Mouse (Mus musculus) forebrain, embryonic 14.5 days (tissue): ENCODE results near the gene Gm21188. TPM values are rescaled to one million over a fixed set of nuclear protein-coding genes. Genes with fewer than 3 reads are reported as not detected.
"Not testable (repeated sequence)": the region's sequence is repeated elsewhere in the genome, so short reads cannot be mapped to it uniquely, and the experiment has no call there.

Experiments
- ATAC-seq: fragments of 200-750 bp; cut with Nextera tagmentation; 2 replicates; pipeline ENCODE4 v1.8.0; 2017; ENCODE audit warnings: mild to moderate bottlenecking, moderate library complexity
- DNase-seq: peaks from one replicate; pipeline ENCODE4 v3.0.0-alpha.2; 2015; ENCODE audit warnings: low spot score
- H3K27ac ChIP-seq: fragments of 300-500 bp; sonication (generic); 2 replicates; pipeline ENCODE4 v1.5.1; 2014; ENCODE audit warnings: low read depth, mild to moderate bottlenecking, control low read depth, low read length, moderate library complexity
- H3K27me3 ChIP-seq: fragments of 300-500 bp; sonication (generic); replicated peaks from 2 replicates; pipeline ENCODE4 v1.6.1; 2014; ENCODE audit warnings: low read length, control low read depth, mixed read lengths; ENCODE audit not compliant: control insufficient read depth, insufficient read depth
- H3K36me3 ChIP-seq: fragments of 300-500 bp; sonication (generic); 2 replicates; pipeline ENCODE4 v1.6.1; 2014; ENCODE audit warnings: low read length, control low read depth; ENCODE audit not compliant: control insufficient read depth, insufficient read depth
- H3K4me1 ChIP-seq: fragments of 300-500 bp; sonication (generic); 2 replicates; pipeline ENCODE4 v1.6.1; 2014; ENCODE audit warnings: antibody characterized with exemption, low read length, control low read depth; ENCODE audit not compliant: control insufficient read depth, insufficient read depth
- H3K4me2 ChIP-seq: fragments of 300-500 bp; sonication (generic); 2 replicates; pipeline ENCODE4 v1.6.1; 2014; ENCODE audit warnings: mild to moderate bottlenecking, control low read depth, low read length
- H3K4me3 ChIP-seq: fragments of 300-500 bp; sonication (generic); 2 replicates; pipeline ENCODE4 v1.5.1; 2014; ENCODE audit warnings: low read depth, low read length, control low read depth
- H3K9ac ChIP-seq: fragments of 300-500 bp; sonication (generic); 2 replicates; pipeline ENCODE4 v1.6.1; 2014; ENCODE audit warnings: mild to moderate bottlenecking, low read length, control low read depth, moderate library complexity
- H3K9me3 ChIP-seq: fragments of 300-500 bp; sonication (generic); replicated peaks from 2 replicates; pipeline ENCODE4 v1.6.1; 2016; ENCODE audit warnings: low read length, control low read depth, mixed read lengths; ENCODE audit not compliant: control insufficient read depth
- WGBS: fragments of 180-500 bp; shearing (Covaris S2); extraction: QIAGEN DNeasy Blood & Tissue Kit; methylation state at CpG from one replicate; pipeline ENCODE4 v1.1.7; 2014; 5-methylcytosine and 5-hydroxymethylcytosine counted together
- polyA plus RNA-seq: library from polyadenylated mRNA; unstranded; fragments of >200 nt; fragmentation: Nextera tagmentation; extraction: Ambion mirVana; gene quantifications from 2 replicates; pipeline ENCODE4 v1.2.1, GENCODE M21; 2014

Gene Gm21188
- polyA plus RNA-seq, 1 experiment from 2014 or later, result not detected

- H3K27ac ChIP-seq, H3K4me2 ChIP-seq, DNase-seq, H3K27me3 ChIP-seq, H3K9ac ChIP-seq, H3K4me3 ChIP-seq, H3K36me3 ChIP-seq, H3K9me3 ChIP-seq, H3K4me1 ChIP-seq: not testable (repeated sequence)
- peak; percentile 23; the same call in 1 of the 2 replicates for ATAC-seq
- under 1% methylated on average over 9 of the region's 32 CpGs for WGBS
These were observed 36.5 kb downstream of the Gm21188 start for GRCm38 (mm10) chr13:120015348-120016007.

GRCm38 (mm10) chr13:120013962-120014361 is 38.0 kb downstream of the Gm21188 start:
- not testable (repeated sequence) for H3K27me3 ChIP-seq, H3K9me3 ChIP-seq, H3K36me3 ChIP-seq, ATAC-seq, H3K4me2 ChIP-seq, H3K27ac ChIP-seq, H3K9ac ChIP-seq, H3K4me1 ChIP-seq, DNase-seq, H3K4me3 ChIP-seq
- no CpG with 5 or more reads among the region's 2 CpGs for WGBS

- H3K9me3 ChIP-seq, H3K36me3 ChIP-seq, H3K27ac ChIP-seq, H3K4me2 ChIP-seq, DNase-seq, H3K4me1 ChIP-seq, ATAC-seq, H3K4me3 ChIP-seq, H3K27me3 ChIP-seq, H3K9ac ChIP-seq: not testable (repeated sequence)
- WGBS, result no CpG with 5 or more reads among the region's 5 CpGs
These were observed 38.5 kb downstream of the Gm21188 start for GRCm38 (mm10) chr13:120013544-120013943.

- H3K9ac ChIP-seq, H3K27me3 ChIP-seq, H3K27ac ChIP-seq, H3K4me3 ChIP-seq, H3K4me1 ChIP-seq, DNase-seq, H3K36me3 ChIP-seq, ATAC-seq, H3K4me2 ChIP-seq, H3K9me3 ChIP-seq: not testable (repeated sequence)
These were observed 41.9 kb downstream of the Gm21188 start for GRCm38 (mm10) chr13:120010068-120010467.

GRCm38 (mm10) chr13:119999215-119999614 is 52.8 kb downstream of the Gm21188 start:
- not testable (repeated sequence) for H3K4me1 ChIP-seq, H3K9ac ChIP-seq, H3K27ac ChIP-seq, H3K9me3 ChIP-seq, ATAC-seq, H3K27me3 ChIP-seq, H3K36me3 ChIP-seq, H3K4me3 ChIP-seq, DNase-seq, H3K4me2 ChIP-seq
- no CpG with 5 or more reads among the region's 4 CpGs for WGBS

GRCm38 (mm10) chr13:119998442-119999086 is 53.4 kb downstream of the Gm21188 start:
- not testable (repeated sequence) for H3K27ac ChIP-seq, DNase-seq, H3K4me1 ChIP-seq, H3K9me3 ChIP-seq, H3K27me3 ChIP-seq, H3K4me2 ChIP-seq, H3K4me3 ChIP-seq, H3K9ac ChIP-seq, H3K36me3 ChIP-seq
- ATAC-seq, result peak; percentile 84
- WGBS, result no CpG with 5 or more reads among the region's 22 CpGs

GRCm38 (mm10) chr13:119991917-119992496 is 60.0 kb downstream of the Gm21188 start:
- ATAC-seq, H3K27me3 ChIP-seq, H3K9me3 ChIP-seq, H3K4me2 ChIP-seq, H3K27ac ChIP-seq, H3K36me3 ChIP-seq, H3K4me1 ChIP-seq, H3K4me3 ChIP-seq, H3K9ac ChIP-seq, DNase-seq: not testable (repeated sequence)
- WGBS, result no CpG with 5 or more reads among the region's 10 CpGs

GRCm38 (mm10) chr13:119991264-119991663 is 60.7 kb downstream of the Gm21188 start:
- not testable (repeated sequence) for H3K9me3 ChIP-seq, H3K4me3 ChIP-seq, DNase-seq, H3K27me3 ChIP-seq, H3K36me3 ChIP-seq, H3K9ac ChIP-seq, H3K27ac ChIP-seq, H3K4me1 ChIP-seq, H3K4me2 ChIP-seq, ATAC-seq
- WGBS, result no CpG with 5 or more reads among the region's 13 CpGs
